ENCODE assay signal across 25 mouse cellular contexts in genomic region chr17:79463074-79463694, GRCm38 (mm10).
"Had no signal": no experiment of that assay in that cellular context is flagged by ENCODE, and none has a peak within 500 bp of the region (broad histone marks: within the 10 kb centered on the region; RNA-seq: fewer than 3 reads in every experiment).

No protein-coding gene starts in this region.

- ATAC-seq: liver, embryonic 12.5 days; midbrain, embryonic 13.5 days; midbrain, embryonic 16.5 days had no signal

- H3K4me3 ChIP-seq: layer of hippocampus, adult 2 months; limb, embryonic 10.5 days; limb, embryonic 13.5 days; liver, embryonic 12.5 days; liver, embryonic 15.5 days; lung, embryonic 15.5 days; midbrain, embryonic 10.5 days; midbrain, embryonic 13.5 days; neural tube, embryonic 12.5 days; neural tube, embryonic 15.5 days had no signal

- H3K4me2 ChIP-seq: limb, embryonic 13.5 days; liver, embryonic 12.5 days; liver, embryonic 15.5 days; lung, embryonic 15.5 days; midbrain, embryonic 13.5 days; neural tube, embryonic 12.5 days; neural tube, embryonic 15.5 days had no signal

- DNase-seq: kidney, adult 9 months; kidney, postnatal 14 days; kidney, postnatal 4 days; layer of hippocampus, adult 9-11 months; liver; lung, adult 18-20 months; lung, postnatal 10 days; lung, postnatal 36 days; right cerebral cortex, adult 18-20 months; right cerebral cortex, postnatal 14 days; right cerebral cortex, postnatal 4 days; thymus, adult 2 months; thymus, postnatal 14 days; thymus, postnatal 4 days had no signal

- H3K27me3 ChIP-seq: limb, embryonic 13.5 days; liver, embryonic 12.5 days; liver, embryonic 15.5 days; lung, embryonic 15.5 days; midbrain, embryonic 13.5 days; neural tube, embryonic 12.5 days; neural tube, embryonic 15.5 days had no signal

- H3K36me3 ChIP-seq: limb, embryonic 10.5 days; limb, embryonic 13.5 days; liver, embryonic 12.5 days; liver, embryonic 15.5 days; lung, embryonic 15.5 days; midbrain, embryonic 10.5 days; midbrain, embryonic 13.5 days; neural tube, embryonic 12.5 days; neural tube, embryonic 15.5 days had no signal
